In the genomic region with DNA sequence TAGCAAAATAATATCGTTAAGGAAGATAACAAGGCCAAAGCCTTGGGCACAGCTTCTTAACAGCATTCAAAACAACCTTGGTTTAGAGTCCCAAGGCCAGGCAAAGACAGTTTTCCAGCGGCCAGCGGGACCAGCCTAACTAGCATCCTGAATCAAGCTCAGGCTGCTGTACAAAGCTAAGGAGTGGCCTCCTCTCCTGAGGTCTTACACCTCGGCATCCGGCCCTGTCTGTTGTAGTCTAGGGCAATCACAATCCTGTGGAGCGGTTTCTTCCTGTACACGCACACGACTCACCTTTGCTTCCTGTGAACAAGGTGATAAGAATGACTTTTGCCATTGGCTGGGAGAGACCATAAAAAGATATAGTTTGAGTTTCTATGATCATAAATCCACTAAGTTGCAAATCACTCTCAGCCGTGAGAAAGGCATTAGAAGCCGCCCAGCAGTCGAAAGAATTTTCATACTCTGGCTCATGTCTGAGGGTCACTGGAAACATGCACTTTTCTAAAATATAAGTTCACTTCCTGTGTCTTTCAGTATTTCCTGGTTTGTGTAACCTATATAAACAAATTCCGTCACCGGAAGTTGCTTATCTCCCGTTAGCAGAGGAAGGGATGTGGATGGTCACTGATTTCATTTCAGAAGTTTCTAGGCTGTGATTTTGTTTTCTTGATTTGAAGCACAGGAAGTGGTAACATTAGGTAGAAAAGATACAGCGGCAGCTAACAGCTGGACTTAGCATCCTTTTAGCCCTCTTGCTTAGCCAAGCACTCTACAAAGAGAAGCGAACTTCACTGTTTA, we compare ENCODE assay signal across 8 mouse cellular contexts. TPM values are rescaled to one million over a fixed set of nuclear protein-coding genes. Genes with fewer than 3 reads are reported as not detected.
DNase-seq lines count a peak whose midpoint lies in the region; ATAC-seq lines count a peak whose summit lies in the region.
"Had no signal": no experiment of that assay in that cellular context is flagged by ENCODE, and none has a peak within 500 bp of the region (broad histone marks: within the 10 kb centered on the region; RNA-seq: fewer than 3 reads in every experiment).

No protein-coding gene starts in this region.

- no peak for DNase-seq in lung, postnatal 10 days
- peak; percentile 17 for DNase-seq in adrenal gland, adult 8-10 months
- peak; percentile 74 for DNase-seq in naive thymus-derived CD4-positive, alpha-beta T cell, adult 2 months (ENCODE audit: low read depth)
- DNase-seq in adipocyte (ENCODE audit: low spot score), result no peak
- no peak for DNase-seq in embryo, embryonic 10 days (ENCODE audit: low spot score)
- DNase-seq: layer of hippocampus, postnatal 36 days had no signal

- H3K36me3 ChIP-seq in lung, embryonic 15.5 days, result no peaks in the 10 kb centered on the region
- H3K36me3 ChIP-seq in hindbrain, embryonic 12.5 days, result no peaks in the 10 kb centered on the region

- ATAC-seq in lung, embryonic 15.5 days (ENCODE audit: borderline replicate concordance, extremely low read depth, low FRiP score, low TSS enrichment), result no peak
- no peak for ATAC-seq in hindbrain, embryonic 12.5 days (ENCODE audit: low FRiP score)

- 0 out of 2 replicates have a peak overlapping the region, but pooled peaks have one; percentile 88 for H3K4me2 ChIP-seq in lung, embryonic 15.5 days
- no peak overlapping the region for H3K4me2 ChIP-seq in hindbrain, embryonic 12.5 days (replicated peaks)

- WGBS in lung, embryonic 15.5 days, result 36% methylated on average over 16 of the region's 16 CpGs
- 65% methylated on average over 16 of the region's 16 CpGs for WGBS in hindbrain, embryonic 12.5 days

- peak overlapping the region; percentile 98 for H3K27ac ChIP-seq in lung, embryonic 15.5 days
- peak overlapping the region; percentile 71; the same call in 1 of the 2 replicates for H3K27ac ChIP-seq in hindbrain, embryonic 12.5 days

- no peak overlapping the region for H3K9ac ChIP-seq in lung, embryonic 15.5 days
- H3K9ac ChIP-seq in hindbrain, embryonic 12.5 days, result no peak overlapping the region

- peaks cover 46% of the 10 kb centered on the region for H3K4me1 ChIP-seq in lung, embryonic 15.5 days
- H3K4me1 ChIP-seq in hindbrain, embryonic 12.5 days, result peaks cover 35% of the 10 kb centered on the region

- no peaks in the 10 kb centered on the region for H3K27me3 ChIP-seq in lung, embryonic 15.5 days
- no peaks in the 10 kb centered on the region for H3K27me3 ChIP-seq in hindbrain, embryonic 12.5 days

- H3K9me3 ChIP-seq in lung, embryonic 15.5 days, result no peaks in the 10 kb centered on the region
- H3K9me3 ChIP-seq in hindbrain, embryonic 12.5 days (replicated peaks), result no peaks in the 10 kb centered on the region

- no peak overlapping the region for H3K4me3 ChIP-seq in lung, embryonic 15.5 days
- H3K4me3 ChIP-seq in hindbrain, embryonic 12.5 days, result no peak overlapping the region

RNA-seq across cellular contexts. Expression of gene Enc1, which starts 2.5 kb away (rescaled TPM):
- 11.7 and 12.5 TPM in 2 replicates for polyA plus RNA-seq in lung, embryonic 15.5 days (2015; fragmentation: Nextera tagmentation; extraction: Ambion mirVana)
- 1 to 10 TPM; 4.3 to 8.7 (median 7.9) TPM for total RNA-seq in adrenal gland, adult 8-10 months (2022)
- polyA plus RNA-seq in hindbrain, embryonic 12.5 days (2016; fragmentation: Nextera tagmentation; extraction: Ambion mirVana), result 28.8 and 29.1 TPM in 2 replicates

RNA-seq across cellular contexts. Expression of gene Hexb, which starts 40.2 kb away (rescaled TPM):
- polyA plus RNA-seq in lung, embryonic 15.5 days (2015; fragmentation: Nextera tagmentation; extraction: Ambion mirVana), result 32.3 and 34.7 TPM in 2 replicates
- total RNA-seq in adrenal gland, adult 8-10 months (2022), result 10 to 100 TPM; 34.1 to 72.0 (median 50.7) TPM
- polyA plus RNA-seq in hindbrain, embryonic 12.5 days (2016; fragmentation: Nextera tagmentation; extraction: Ambion mirVana), result 25.8 and 29.3 TPM in 2 replicates

Comparison
In these comparisons a context has a peak if more than half of its experiments do, and no peak if none do; other contexts are left out.
1. DNase-seq: peak in adrenal gland, adult 8-10 months (single experiment) and naive thymus-derived CD4-positive, alpha-beta T cell, adult 2 months (single experiment); none in lung, postnatal 10 days (single experiment), adipocyte (single experiment) and embryo, embryonic 10 days (single experiment).